Mouse (Mus musculus): ENCODE data around the gene Urb2.

Gene Urb2

DNA sequence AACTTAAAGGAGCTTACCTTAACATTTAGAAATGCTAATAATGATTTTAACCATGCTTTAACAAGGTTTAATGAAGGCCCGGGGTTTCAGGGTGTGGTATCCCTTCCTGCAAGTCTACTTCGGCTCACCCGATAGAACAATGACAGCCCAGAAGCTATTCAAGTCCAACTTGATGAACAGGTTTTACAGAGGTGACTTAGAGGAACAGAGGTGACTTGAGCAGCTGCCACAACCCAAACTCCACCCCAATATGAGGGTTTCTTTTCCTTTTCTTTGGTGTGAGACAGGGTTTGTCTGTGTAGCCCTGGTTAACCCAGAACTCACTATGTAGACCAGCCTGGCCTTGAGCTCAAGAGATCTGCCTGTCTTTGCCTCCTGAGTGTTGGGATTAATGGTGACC lies 27.3 kb upstream of the Urb2 start:
- TF ChIP-seq GATA4 (IDR thresholded peaks at IDR 0.05; ENCODE audit: insufficient replicate concordance, low read length): no peak

DNA sequence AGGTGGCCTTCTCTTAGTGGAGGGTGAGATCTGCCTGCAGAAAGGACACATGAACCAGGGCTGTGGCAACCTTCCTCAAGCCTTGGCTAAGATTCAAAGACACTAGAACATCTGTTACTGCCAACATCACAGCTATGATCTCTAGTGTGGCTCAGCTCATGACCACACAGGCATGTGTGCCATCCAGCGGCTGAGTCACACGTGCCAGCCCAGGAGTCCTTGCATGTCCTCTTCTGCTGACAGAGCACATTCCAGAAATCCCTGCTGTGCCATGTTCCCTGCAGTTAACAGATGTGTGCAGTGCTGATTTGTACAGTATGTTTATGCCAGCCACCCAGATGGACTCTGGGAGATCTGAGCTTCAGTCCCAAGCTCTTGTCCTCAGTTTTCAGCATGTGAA lies 21.7 kb upstream of the Urb2 start:
- no peak for TF ChIP-seq GATA4 (IDR thresholded peaks at IDR 0.05; ENCODE audit: insufficient replicate concordance, low read length)

DNA sequence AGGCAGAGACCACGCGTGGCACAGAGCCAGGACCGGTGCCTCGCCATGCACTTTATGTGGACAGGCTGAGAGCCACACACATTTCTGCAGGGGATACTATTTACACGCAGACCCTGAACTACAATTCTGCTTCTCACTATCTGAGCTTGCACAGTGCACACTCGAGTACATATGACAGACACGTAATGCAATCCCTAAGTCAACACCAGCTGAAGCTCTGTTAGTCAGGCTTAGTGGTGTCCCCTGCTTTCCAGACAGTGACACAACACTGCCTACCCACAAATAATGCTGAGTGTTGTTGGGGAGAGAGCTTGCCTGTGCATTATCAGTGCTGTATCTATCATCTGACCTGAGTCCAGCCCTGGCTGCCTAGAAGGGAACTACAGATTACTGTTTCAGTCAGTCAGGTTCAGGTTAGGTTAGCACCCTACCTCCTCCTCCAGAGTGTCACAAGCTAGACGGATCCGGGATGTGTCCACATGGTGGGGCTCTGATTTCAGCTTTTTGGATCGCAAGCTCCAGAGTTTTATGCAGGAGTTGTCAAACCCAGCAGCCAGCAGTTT lies 18.7 kb upstream of the Urb2 start:
- TF ChIP-seq GATA4 (IDR thresholded peaks at IDR 0.05; ENCODE audit: insufficient replicate concordance, low read length): no peak

DNA sequence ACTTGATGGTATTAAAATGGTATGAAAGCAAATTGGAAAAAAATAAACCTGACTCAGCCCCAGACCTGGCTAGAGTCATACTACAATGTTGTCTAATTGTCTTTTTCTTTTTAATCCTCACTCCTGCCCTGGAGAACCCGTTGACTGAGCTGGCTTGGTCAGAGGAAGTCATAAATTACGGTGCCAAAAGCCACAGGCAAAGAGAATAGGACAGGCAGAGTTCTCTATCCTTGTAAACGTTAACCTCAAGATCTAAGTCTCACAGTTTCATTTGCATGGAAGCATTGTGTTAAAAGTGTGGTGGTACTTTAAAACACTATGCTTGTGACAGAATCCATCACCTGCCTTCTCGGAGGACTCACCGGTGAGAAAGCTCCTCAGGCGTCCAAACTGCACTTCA lies 13.5 kb upstream of the Urb2 start:
- no peak for TF ChIP-seq GATA4 (IDR thresholded peaks at IDR 0.05; ENCODE audit: insufficient replicate concordance, low read length)

DNA sequence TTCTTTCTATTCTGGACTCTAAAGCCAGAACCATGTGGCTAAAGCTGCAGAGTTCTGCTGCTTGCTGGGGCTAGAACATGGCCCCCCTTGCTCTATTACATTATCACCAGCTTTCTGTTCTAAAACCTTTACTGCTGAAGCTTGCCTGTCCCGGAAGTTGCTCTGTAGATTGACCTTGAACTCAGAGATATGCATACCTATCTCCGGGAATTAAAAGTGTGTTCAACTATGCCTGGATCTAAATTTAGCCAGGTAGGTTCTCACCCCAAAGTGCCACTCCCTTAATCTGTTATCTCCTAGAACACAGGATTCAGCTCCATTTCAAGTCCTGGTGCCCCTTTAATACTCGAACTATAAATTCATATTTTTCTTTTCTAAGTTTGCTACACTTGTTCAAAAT lies 9.7 kb upstream of the Urb2 start:
- no peak for TF ChIP-seq GATA4 (IDR thresholded peaks at IDR 0.05; ENCODE audit: insufficient replicate concordance, low read length)

DNA sequence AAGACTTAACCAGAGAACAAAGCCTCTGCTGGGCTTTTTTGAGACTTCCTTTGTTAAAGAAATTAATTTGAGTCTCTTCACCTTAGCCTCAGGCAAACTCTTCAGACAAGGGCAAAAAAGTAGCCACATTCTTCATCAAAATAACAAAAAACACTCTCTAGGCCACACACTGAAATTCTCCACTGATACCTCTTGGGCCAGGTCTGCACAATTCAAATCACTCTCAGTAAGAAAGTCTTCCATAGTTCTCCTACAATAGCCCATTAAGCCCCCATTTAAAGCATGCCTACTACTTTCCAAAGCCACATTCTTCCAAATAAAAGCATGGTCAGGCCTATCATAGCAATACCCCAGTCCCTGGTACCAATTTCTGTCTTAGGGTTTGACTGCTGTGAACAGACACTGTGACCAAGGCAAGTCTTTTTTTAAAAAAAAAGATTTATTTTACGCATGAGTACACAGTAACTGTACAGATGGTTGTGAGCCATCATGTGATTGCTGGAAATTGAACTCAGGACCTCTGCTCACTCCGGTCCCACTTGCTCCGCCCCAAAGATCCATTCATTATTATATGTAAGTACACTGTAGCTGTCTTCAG lies 9.2 kb upstream of the Urb2 start:
- TF ChIP-seq GATA4 (IDR thresholded peaks at IDR 0.05; ENCODE audit: insufficient replicate concordance, low read length): no peak

DNA sequence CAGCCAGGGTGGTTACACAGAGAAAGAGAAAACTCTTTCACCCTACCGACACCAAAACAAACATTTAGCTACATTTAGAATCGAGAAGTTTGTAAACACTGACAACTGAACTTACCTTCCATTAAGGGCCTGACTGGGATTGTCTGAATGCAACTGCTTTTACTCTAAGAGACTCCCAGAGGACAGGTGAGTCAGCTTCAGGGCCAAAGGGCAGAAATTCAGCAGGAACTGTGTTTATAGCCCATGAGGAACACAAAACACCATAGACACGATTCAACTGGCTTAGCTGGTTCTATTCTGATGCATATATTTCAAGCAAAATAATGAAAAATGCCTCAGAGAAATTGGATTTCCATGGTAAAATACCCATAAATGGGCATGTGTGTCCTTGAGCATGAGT lies 6.6 kb upstream of the Urb2 start:
- TF ChIP-seq GATA4 (IDR thresholded peaks at IDR 0.05; ENCODE audit: insufficient replicate concordance, low read length): no peak

DNA sequence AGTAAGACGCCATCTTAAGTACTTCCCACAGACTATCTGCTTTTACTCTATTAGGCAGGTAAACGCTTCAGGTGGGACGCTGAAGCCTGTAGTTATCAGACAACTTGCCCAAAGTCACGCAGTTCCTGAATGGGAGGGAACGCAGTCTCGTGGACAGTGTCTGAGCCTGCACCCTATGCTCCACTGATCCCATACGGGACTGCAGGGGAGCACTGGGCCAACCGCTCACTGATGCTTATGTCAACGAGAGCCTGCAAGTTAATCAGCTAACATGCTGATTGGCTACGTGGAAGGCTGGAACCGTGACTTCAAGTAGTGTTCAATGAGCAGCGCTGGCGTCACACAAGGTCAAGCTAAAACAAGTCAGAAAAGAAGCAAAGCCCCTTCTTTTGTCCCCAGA lies 1.5 kb upstream of the Urb2 start:
- TF ChIP-seq GATA4 (IDR thresholded peaks at IDR 0.05; ENCODE audit: insufficient replicate concordance, low read length): no peak

DNA sequence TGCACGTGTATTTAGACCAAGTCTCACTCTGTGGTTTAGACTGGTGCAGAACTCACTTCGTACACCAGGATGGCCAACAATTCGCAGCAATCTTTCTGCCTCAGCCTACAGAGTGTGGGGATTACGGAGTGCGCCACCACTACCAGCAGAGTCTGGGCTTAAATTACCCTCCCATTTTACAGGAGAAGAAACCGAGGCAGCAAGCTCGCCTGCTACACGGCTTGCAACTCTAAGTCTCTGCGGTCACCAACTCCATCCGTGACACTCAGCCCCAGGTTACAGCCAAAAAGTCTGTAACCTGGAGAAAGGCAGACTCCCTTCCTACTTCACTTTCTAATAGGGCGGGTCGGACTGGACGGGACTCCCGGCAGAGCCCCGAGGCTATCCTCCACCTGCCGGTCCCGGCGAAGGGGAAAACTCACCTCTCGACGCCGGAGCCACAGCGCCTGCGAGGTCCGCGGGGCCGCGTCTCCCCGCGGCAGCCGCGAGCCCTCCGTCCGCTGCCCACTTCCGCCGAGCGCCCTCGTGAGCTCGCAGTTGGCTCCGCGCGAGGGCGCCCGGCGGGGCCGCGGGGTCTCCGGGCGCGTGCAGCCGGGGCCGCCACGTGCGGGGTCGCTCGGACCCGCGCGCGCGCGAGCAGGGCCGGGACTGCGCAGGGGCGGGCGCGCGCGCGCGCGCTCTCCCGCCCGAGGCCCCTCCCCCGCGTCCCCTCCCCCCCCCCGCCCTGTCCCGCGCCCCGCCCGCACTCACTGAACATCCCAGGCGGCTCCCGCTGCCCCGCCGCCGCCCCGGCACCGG lies 670 bp upstream of the Urb2 start:
- no peak for TF ChIP-seq GATA4 (IDR thresholded peaks at IDR 0.05; ENCODE audit: insufficient replicate concordance, low read length)

DNA sequence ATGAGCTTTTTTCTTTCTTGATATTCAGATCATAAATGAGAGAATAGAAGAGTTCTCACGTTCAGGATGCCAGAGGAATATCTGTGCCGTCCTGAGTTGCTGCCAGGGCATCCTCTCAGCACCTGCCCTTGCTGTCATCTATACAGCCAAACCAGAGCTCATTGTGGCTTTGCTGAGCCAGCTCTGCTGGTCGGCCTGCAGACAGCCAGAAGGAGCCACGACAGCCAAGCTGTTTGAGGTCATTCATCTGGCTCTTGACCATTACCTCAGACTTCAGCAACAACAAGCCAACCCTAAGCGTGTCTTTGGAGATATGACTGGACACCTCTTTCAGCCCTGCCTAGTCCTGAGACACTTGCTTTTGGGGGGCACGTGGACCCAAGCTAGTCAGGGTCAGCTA lies 6.5 kb downstream of the Urb2 start:
- TF ChIP-seq GATA4 (IDR thresholded peaks at IDR 0.05; ENCODE audit: insufficient replicate concordance, low read length): no peak

DNA sequence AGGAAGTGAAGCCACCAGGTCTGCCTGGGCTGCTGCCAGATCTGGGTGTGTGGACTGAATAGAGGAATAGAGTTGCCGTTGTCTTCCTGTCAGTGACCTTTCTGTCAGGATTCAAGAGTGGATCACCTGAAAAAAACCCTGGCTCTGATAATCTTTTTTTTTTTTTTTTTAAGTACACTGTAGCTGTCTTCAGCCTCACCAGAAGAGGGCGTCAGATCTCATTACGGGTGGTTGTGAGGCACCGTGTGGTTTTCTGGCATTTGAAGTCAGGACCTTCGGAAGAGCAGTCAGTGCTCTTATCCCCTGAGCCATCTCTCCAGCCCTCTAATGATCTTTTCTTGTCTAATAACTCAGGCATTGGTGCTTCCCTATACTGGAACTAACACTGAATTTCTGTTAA lies 12.1 kb downstream of the Urb2 start:
- TF ChIP-seq GATA4 (IDR thresholded peaks at IDR 0.05; ENCODE audit: insufficient replicate concordance, low read length): no peak

DNA sequence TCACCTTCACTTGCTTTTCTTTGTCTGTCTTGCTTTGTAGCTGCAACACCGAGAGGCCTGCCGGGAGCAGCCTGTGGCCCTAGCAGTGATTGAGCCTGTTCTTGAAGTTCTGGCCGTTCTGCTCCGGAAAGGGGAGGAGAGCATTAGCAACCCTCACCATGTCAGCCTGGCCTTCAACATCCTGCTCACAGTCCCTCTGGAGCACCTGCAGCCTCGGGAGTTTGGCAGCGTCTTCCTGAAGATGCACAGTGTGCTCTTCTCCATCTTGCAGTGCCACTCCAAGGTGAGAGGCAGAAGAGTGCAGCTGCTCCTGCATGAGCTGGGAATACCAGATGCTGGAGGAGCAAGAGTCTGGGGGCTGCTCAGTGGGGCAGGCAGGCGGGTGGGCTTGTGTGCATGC lies 16.8 kb downstream of the Urb2 start:
- TF ChIP-seq GATA4 (IDR thresholded peaks at IDR 0.05; ENCODE audit: insufficient replicate concordance, low read length): no peak

DNA sequence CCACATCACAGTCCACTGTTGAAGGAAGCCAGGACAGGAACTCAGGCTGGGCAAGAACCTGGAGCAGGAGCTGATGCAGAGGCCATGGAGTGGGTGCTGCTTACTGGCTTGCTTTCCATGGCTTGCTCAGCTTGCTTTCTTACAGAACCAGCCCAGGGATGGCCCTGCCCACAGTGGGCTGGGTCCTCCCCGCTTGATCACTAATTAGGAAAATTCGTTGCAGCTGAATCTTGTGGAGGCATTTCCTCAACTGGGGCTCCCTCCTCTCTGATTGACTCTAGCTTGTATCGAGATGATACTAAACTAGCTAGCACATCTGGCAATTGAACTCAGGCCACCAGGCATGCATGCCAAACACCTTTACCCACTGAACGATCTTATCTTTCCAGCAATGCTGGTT lies 18.0 kb downstream of the Urb2 start:
- TF ChIP-seq GATA4 (IDR thresholded peaks at IDR 0.05; ENCODE audit: insufficient replicate concordance, low read length): no peak

DNA sequence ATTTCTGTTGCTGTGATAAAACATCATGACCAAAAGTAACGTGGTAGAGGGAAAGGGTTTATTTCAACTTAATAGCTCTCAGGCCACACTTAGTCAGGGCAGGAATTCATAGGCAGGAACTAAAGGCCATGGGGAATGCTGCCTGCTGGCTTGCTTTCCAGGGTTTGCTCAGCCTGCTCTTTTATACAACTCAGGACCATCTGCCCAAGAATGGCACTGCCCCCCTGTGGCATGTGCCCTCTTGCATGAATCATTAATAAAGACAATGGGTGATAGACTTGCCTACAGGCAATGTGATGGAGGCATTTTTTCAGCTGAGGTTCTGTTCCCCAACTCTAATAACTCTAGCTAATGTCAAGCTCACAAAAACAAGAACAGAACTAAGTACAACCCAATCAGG lies 20.9 kb downstream of the Urb2 start:
- TF ChIP-seq GATA4 (IDR thresholded peaks at IDR 0.05; ENCODE audit: insufficient replicate concordance, low read length): no peak

DNA sequence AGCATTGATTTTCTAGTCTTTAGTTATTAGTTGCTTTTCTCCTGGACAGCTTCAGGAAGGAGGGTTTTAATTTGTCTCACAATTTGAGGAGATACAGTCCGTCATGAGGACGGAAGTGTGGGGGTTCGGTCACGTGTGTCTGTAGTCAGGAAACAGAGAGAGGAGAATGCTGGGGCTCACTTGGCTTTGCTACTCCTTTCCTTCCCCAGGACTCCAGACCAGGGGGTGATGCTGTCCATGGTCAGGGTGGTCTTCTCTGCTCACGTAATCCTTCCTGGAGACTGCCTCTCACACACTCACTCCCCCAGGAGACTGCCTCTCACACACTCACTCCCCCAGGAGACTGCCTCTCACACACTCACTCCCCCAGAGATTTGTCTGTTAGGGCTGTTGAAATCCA lies 23.1 kb downstream of the Urb2 start:
- TF ChIP-seq GATA4 (IDR thresholded peaks at IDR 0.05; ENCODE audit: insufficient replicate concordance, low read length): no peak

DNA sequence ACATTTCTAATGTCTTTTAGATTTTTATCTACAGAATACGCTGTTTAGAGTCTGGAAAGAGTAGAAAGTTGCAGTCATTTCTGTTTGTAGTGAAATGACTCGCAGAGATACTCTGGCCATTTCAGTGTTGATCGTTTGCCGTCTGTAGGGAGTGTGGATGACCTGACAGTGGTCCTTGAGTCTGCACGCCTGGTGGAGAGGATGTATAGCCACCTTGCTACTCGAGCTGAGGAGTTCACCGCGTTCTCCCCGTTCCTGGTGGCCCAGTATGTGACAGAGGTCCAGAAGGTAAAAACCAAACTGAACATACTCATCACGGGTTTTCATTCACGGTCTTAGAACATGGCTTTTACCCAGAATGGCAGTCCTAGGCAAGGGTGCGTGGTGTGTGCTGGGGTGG lies 23.6 kb downstream of the Urb2 start:
- TF ChIP-seq GATA4 (IDR thresholded peaks at IDR 0.05; ENCODE audit: insufficient replicate concordance, low read length): no peak

DNA sequence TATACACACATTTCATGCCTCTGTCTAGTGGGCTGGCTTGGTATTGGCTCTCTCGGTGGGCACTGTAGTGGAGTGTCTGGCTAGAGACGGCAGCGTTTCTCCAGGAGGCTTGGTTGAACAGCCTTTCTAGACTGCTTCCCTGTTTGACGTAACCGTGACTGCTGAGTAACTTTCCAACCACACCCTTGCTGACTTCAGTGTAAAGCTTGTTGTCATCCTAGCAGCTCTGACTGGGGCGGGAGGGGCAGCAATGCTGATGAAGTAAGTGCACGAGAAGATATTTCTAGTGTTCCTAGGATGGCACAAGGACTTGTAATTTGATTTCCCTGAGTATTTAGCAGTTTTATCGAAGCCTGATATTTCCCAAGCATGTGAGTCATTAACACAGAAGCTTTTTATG lies 24.5 kb downstream of the Urb2 start:
- TF ChIP-seq GATA4 (IDR thresholded peaks at IDR 0.05; ENCODE audit: insufficient replicate concordance, low read length): no peak

All from liver, adult (tissue).